Mouse (Mus musculus) ES-E14 (cell line): ENCODE measurements at regions not wholly inside any gene's neighbourhood (a gene's known extent, or its start where the extent isn't known, plus 50 kb on each side); places are given as distances from the start of the nearest gene placed in this dataset.
"Not testable (repeated sequence)": the region's sequence is repeated elsewhere in the genome, so short reads cannot be mapped to it uniquely, and the experiment has no call there.

Source experiments
- DNase-seq: peaks from one replicate; pipeline ENCODE4 v3.0.0-alpha.2; 2013; ENCODE audit warnings: low read depth, low spot score
- H3K27ac ChIP-seq: 2 replicates; pipeline ENCODE4 v1.5.1; 2012; ENCODE audit warnings: low read depth, mild to moderate bottlenecking, low read length, moderate library complexity, mixed read lengths; ENCODE audit not compliant: poor library complexity, insufficient read depth, severe bottlenecking
- H3K36me3 ChIP-seq: 2 replicates; pipeline ENCODE4 v1.6.1; 2012; ENCODE audit warnings: mild to moderate bottlenecking, low read length, moderate library complexity, mixed read lengths; ENCODE audit not compliant: control insufficient read depth, poor library complexity, insufficient read depth, severe bottlenecking
- H3K4me1 ChIP-seq, 2 experiments: fragments of 150-350 bp in 1 of 2; sonication (generic) in 1 of 2; 2 replicates each; pipeline ENCODE4 v1.6.1; 2012; ENCODE audit warnings: low read length in 2 of 2, mild to moderate bottlenecking in 1 of 2, mixed read lengths in 1 of 2; ENCODE audit not compliant: control insufficient read depth in 2 of 2, insufficient read depth in 2 of 2, poor library complexity in 1 of 2
- H3K4me3 ChIP-seq, 2 experiments: fragments of 150-350 bp in 1 of 2; sonication (generic) in 1 of 2; 2 replicates each; pipeline ENCODE4 v1.5.1; 2012; ENCODE audit warnings: low read length in 2 of 2, low read depth in 1 of 2, mild to moderate bottlenecking in 1 of 2, mixed read lengths in 1 of 2; ENCODE audit not compliant: insufficient read depth in 1 of 2, poor library complexity in 1 of 2, severe bottlenecking in 1 of 2
- H3K9ac ChIP-seq: 2 replicates; pipeline ENCODE4 v1.6.1; 2012; ENCODE audit warnings: low read depth, mild to moderate bottlenecking, low read length, mixed read lengths; ENCODE audit not compliant: poor library complexity, insufficient read depth, severe bottlenecking
- H3K9me3 ChIP-seq: fragments of 150-350 bp; sonication (generic); 2 replicates; pipeline ENCODE4 v1.6.1; 2012; ENCODE audit warnings: low read depth, mild to moderate bottlenecking, low read length; ENCODE audit not compliant: control insufficient read depth, insufficient read depth
- CHD2 ChIP-seq: IDR thresholded peaks from 2 replicates; pipeline ENCODE4 v1.6.1; 2014; ENCODE audit warnings: mild to moderate bottlenecking, low read depth, low read length, inconsistent platforms
- HCFC1 ChIP-seq: IDR thresholded peaks from 2 replicates; pipeline ENCODE4 v1.6.1; 2012; ENCODE audit warnings: low read length, inconsistent platforms, borderline replicate concordance; ENCODE audit not compliant: insufficient read depth
- MAFK ChIP-seq: IDR thresholded peaks from 2 replicates; pipeline ENCODE4 v1.6.1; 2014; ENCODE audit warnings: mild to moderate bottlenecking, low read depth, low read length, inconsistent platforms; ENCODE audit not compliant: insufficient read depth
- ZC3H11A ChIP-seq: IDR thresholded peaks from 2 replicates; pipeline ENCODE4 v1.6.1; 2012; ENCODE audit warnings: low read depth, mild to moderate bottlenecking, inconsistent platforms, low read length, borderline replicate concordance
- ZNF384 ChIP-seq: IDR thresholded peaks from 2 replicates; pipeline ENCODE4 v1.6.1; 2012; ENCODE audit warnings: low read depth, low read length, inconsistent platforms
- in situ Hi-C, 2 experiments: fragments of 600-800 bp; cut with MboI; formaldehyde crosslinking; loops; one replicate each; pipeline ENCODE4 v1.15.1; 2025; ENCODE audit warnings: low sequenced_read_pairs in 2 of 2, inconsistent platforms in 1 of 2; ENCODE audit not compliant: unreplicated experiment in 2 of 2

- H3K4me3 ChIP-seq, H3K36me3 ChIP-seq, H3K4me1 ChIP-seq, DNase-seq, H3K27ac ChIP-seq, H3K9me3 ChIP-seq, in situ Hi-C loops, H3K9ac ChIP-seq: not testable (repeated sequence)
Observed at GRCm38 (mm10) chr15:19242962-19243361, 424.2 kb downstream of the Cdh10 start.

GRCm38 (mm10) chr15:19247489-19247888 lies 428.7 kb downstream of the Cdh10 start:
- TF ChIP-seq ZNF384 (no peak), CHD2 (no peak), HCFC1 (no peak), MAFK (no peak), ZC3H11A (no peak)
- H3K36me3 ChIP-seq: no peaks in the 10 kb centered on the region
- H3K27ac ChIP-seq: no peak overlapping the region
- in situ Hi-C loops: no loop called here
- H3K9me3 ChIP-seq: no peaks in the 10 kb centered on the region
- no peak overlapping the region for H3K9ac ChIP-seq
- no peak overlapping the region for H3K4me3 ChIP-seq
- H3K4me1 ChIP-seq: no peaks in the 10 kb centered on the region
- DNase-seq: no peak

- Histone ChIP-seq H3K4me3 (no peak overlapping the region), H3K4me1 (no peaks in the 10 kb centered on the region), H3K27ac (no peak overlapping the region), H3K36me3 (no peaks in the 10 kb centered on the region), H3K9ac (no peak overlapping the region), H3K9me3 (0 out of 2 replicates have a peak, but pooled peaks cover 2% of the 10 kb centered on the region)
- no peak for DNase-seq
- in situ Hi-C loops: no loop called here
- no peak for TF ChIP-seq MAFK
- no peak for TF ChIP-seq ZNF384
- no peak for TF ChIP-seq CHD2
- no peak for TF ChIP-seq ZC3H11A
- TF ChIP-seq HCFC1: no peak
Observed at GRCm38 (mm10) chr15:19275968-19276826, 457.4 kb downstream of the Cdh10 start.

- no peak overlapping the region for H3K4me3 ChIP-seq
- no peak overlapping the region for H3K27ac ChIP-seq
- H3K9ac ChIP-seq: no peak overlapping the region
- in situ Hi-C loops: no loop called here
- no peaks in the 10 kb centered on the region for H3K9me3 ChIP-seq
- no peaks in the 10 kb centered on the region for H3K36me3 ChIP-seq
- H3K4me1 ChIP-seq: no peaks in the 10 kb centered on the region
- TF ChIP-seq ZC3H11A: no peak
- no peak for TF ChIP-seq CHD2
- no peak for TF ChIP-seq MAFK
- no peak for TF ChIP-seq HCFC1
- TF ChIP-seq ZNF384: no peak
- no peak for DNase-seq
Observed at GRCm38 (mm10) chr15:19316380-19316779, 497.6 kb downstream of the Cdh10 start.

- TF ChIP-seq ZC3H11A: no peak
- no peak for TF ChIP-seq CHD2
- TF ChIP-seq HCFC1: no peak
- no peak for TF ChIP-seq ZNF384
- no peak for TF ChIP-seq MAFK
- in situ Hi-C loops: no loop called here
Observed at GRCm38 (mm10) chr15:19356322-19356721, 537.6 kb downstream of the Cdh10 start.

More at GRCm38 (mm10) chr15:19356322-19356721, 537.6 kb downstream of the Cdh10 start:
- DNase-seq: no peak
- Histone ChIP-seq H3K4me3 (no peak overlapping the region), H3K9me3 (no peaks in the 10 kb centered on the region), H3K4me1 (no peaks in the 10 kb centered on the region), H3K27ac (no peak overlapping the region), H3K36me3 (no peaks in the 10 kb centered on the region), H3K9ac (no peak overlapping the region)
